Mouse (Mus musculus): ENCODE results near the gene Bsnd.
A peak's percentile ranks its signal among the peaks of the same experiment; 100 is the strongest.

The Bsnd gene

DNA sequence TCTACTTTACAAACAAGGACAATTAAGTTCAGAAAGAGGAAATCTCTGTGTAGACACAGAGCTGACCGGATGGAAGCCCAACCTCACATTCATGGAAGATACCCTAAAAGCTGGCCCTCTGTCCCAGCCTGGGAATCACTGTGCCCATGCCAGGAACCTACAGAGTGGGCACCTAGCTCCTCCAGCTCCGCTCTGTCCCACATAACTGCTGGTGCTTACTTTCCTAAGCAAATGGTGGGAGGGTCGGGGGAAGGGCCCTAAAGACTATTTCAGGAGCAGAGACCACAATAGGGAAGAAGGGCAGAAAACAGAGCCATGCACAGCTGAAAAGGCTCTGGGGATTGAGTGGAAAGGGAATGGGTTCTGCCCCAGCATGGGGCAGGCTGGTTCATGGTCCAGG lies 11.5 kb downstream of the Bsnd start:
- DNase-seq = no peak

- peak; percentile 60 for DNase-seq
Measured at GRCm38 (mm10) chr4:106474241-106474640, 17.8 kb downstream of the Bsnd start.

- peak; percentile 60 for DNase-seq
Measured at GRCm38 (mm10) chr4:106472335-106472734, 19.7 kb downstream of the Bsnd start.

DNA sequence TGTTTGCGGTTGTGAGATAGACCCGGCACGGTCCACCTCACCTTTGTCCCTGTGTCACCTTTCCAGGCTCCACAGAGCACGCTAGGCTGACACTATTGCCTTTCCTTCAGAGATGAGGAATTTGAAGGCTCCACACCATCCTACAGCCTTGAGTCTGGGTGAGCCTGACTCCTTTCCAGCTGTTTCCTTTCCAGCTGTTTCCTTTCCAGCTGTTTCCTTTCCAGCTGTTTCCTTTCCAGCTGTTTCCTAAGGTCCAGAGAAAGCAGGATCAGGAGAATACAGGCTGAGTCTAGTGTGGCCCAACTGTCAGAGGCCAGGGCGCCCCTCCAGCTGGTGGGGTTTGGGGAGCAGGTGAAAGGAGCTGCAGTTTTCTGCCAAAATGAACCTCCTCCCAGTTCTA lies 21.2 kb downstream of the Bsnd start:
- DNase-seq = no peak

GRCm38 (mm10) chr4:106467420-106468110 lies 24.5 kb downstream of the Bsnd start:
- peak; percentile 84 for DNase-seq

DNA sequence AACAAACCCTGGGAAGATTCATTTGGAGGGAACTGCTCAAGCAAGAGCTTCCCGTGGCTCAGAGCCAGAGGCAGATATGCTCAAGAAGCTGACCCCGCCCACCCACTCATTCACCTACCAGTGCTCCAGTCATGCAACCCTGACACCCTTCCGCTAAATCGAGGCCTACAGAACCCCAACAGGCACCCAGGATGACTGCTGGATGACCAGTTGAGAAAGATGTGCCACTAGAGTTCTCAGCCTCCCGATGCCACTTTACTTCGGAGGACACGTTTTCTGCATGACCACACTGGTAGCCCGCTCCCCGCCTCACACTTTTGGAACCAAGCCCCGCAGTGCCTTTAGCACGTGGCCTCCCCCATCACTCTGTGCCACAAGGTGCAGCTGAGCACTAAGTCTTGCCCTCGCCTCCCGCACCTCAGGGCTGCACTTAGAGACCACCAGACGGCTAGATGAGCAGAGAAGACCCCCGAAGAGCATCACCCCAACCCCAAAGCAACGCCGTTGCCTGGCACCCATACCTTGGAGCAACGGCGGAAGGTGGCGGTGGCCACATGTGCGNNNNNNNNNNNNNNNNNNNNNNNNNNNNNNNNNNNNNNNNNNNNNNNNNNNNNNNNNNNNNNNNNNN lies 28.8 kb downstream of the Bsnd start:
- DNase-seq = no peak

DNA sequence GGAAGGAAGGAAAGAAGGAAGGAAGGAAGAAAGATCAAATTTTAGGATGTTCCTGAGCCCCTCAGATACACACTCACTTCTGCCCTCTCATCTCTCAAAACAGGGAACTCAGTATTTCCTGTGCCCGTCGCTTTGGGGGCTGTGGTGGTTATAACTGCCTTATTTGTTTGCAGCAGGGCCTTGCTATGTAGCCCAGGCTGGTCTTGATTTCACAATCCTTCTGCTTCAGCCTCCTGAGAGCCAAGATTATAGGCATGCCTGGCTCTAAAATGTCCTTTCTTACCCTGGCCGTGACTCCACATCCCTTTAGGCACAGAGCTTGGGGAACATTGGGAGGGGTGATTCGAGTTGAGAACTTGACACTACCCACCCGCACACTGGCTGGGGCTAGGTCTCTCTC lies 29.6 kb downstream of the Bsnd start:
- no peak for DNase-seq

GRCm38 (mm10) chr4:106462016-106462415 lies 30.1 kb downstream of the Bsnd start:
- DNase-seq = no peak

- no peak for DNase-seq
Measured at GRCm38 (mm10) chr4:106454541-106454940, 37.5 kb downstream of the Bsnd start.

DNA sequence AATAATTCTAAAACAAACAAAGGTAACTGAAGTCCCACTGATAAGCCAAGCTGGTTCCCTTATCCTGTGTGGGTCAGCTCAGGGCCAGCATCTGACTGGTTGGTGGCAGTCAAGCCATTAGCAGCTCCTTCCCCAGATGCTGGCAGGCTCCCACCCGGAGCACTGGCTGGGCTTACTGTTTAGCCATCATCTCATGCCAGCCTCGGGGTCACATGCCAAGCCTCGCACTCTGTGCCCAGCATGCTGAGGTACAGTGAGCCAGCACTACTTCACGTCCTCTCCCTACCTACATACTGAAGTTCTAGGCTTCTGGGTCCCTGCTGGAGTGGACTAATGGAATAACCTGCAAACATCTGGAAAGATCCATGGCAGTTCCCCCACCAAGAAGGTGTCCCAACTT lies 38.6 kb downstream of the Bsnd start:
- no peak for DNase-seq

DNA sequence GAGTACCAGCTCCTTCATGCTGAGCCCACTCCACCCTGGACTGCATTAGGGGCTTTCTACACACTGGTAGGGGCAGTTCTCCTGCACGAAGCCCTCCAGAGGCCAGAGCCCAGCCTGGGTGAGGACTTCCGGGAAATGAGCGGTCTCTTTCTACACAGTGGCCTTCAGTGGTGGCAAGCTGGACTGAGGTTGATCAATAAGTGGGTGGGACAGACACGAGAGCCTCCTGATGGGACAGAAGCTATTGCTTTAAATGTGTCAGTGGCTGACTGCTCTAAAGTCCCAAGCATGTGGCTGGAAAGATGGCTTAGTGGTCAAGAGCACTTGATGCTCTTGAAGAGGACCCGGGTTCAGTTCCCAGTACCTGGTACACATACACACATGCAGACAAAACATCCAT lies 39.0 kb downstream of the Bsnd start:
- no peak for DNase-seq

DNA sequence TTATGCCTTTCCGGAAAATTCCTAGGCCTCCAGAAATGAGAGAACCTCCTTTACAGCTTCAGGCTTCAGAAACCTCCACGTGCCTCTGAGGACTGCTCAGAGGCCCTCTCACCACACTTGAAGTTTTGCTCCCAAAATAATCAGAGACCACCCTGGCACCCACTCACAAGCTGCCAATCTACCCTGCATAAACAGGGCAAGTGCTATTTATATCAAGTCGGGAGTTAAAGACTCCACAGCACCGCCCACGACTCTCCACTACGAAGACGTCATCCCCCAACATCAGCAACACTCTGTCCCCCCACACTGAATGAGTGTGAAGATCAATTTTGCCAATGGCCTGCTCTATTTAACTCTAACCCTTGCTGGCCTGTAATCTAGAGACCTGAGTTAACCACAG lies 39.7 kb downstream of the Bsnd start:
- DNase-seq = no peak

DNA sequence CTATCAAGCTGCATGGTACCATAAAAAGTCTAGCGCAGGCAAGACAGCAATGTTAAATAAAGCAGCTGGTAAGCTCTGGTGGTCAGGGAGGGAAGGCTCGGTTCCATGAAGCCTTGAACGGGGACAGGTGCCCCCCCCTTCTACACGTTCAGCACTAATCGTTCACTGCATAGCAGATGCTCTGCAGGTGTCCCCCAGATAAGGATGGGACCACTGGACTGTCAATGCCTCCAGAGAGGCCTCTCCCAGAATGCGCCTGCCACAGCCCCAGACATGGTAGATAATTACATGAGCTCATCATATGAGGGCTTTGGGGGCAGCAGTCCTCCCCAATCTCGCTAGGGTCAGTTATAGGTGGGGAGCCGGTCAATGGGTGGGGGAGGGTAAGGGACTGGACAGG lies 42.8 kb downstream of the Bsnd start:
- DNase-seq = no peak

DNA sequence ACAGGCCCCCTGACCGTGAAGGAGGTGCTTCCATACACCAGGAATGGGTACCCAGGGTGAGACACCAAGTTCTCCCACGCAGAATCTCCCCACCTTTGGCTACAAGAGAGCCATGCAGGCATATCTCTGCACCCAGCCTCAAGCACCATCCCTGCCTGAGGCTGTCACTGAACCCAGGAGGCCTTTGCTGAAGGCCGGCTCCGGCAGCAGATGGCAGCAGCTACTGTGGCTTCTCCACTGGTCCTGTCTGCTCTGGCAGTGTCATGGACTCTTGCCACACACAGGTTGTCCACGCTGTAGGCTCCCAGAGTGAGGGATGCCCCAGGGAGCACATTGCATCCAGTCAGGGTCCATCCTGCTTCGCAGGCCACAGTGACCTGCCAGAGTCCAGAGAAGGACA lies 48.9 kb downstream of the Bsnd start:
- DNase-seq = no peak

GRCm38 (mm10) chr4:106438763-106439162 lies 53.3 kb downstream of the Bsnd start:
- DNase-seq = no peak

- DNase-seq = no peak
Measured at GRCm38 (mm10) chr4:106437207-106437606, 54.9 kb downstream of the Bsnd start.

- no peak for DNase-seq
Measured at GRCm38 (mm10) chr4:106436475-106436874, 55.6 kb downstream of the Bsnd start.

- DNase-seq = no peak
Measured at GRCm38 (mm10) chr4:106435426-106435825, 56.7 kb downstream of the Bsnd start.

Data from cerebellum, adult 9-11 months (tissue).